Mouse (Mus musculus) liver, embryonic 11.5 days (tissue): ENCODE measurements around the gene Dcx. TPM values are rescaled to one million over a fixed set of nuclear protein-coding genes. Genes with fewer than 3 reads are reported as not detected.

Experiments used
- microRNA-seq: library from miRNA; unstranded; fragments of <30 nt; microRNA quantifications from one replicate; pipeline ENCODE4, GENCODE M21; 2017; ENCODE audit warnings: borderline number of aligned reads
- polyA plus RNA-seq: library from polyadenylated mRNA; unstranded; fragments of >200 nt; fragmentation: Nextera tagmentation; extraction: Ambion mirVana; gene quantifications from 2 replicates; pipeline ENCODE4 v1.2.1, GENCODE M21; 2014

Dcx gene
- polyA plus RNA-seq, 1 experiment from 2014 or later = 1.4 TPM

Small RNA genes within 50 kb of the gene (microRNA-seq; reads per million reads assigned to microRNA genes)
- gene Gm47298 = not detected

Other genes with a start within 250 kb of the Dcx start
- gene Capn6, start 105.9 kb downstream of the Dcx start, polyA plus RNA-seq = 61.1 and 63.2 TPM in 2 replicates
- gene A730046J19Rik, start 220.4 kb upstream of the Dcx start, polyA plus RNA-seq = 0.19 and 0.35 TPM in 2 replicates